Mouse (Mus musculus) limb, embryonic 14.5 days (tissue): ENCODE results near the gene Epha3. TPM values are rescaled to one million over a fixed set of nuclear protein-coding genes. Genes with fewer than 3 reads are reported as not detected.

Experiments
- ATAC-seq: fragments of 200-750 bp; cut with Nextera tagmentation; 2 replicates; pipeline ENCODE4 v1.8.0; 2017; ENCODE audit warnings: low read depth, moderate number of reproducible peaks, moderate TSS enrichment; ENCODE audit not compliant: low FRiP score
- DNase-seq: peaks from one replicate; pipeline ENCODE4 v3.0.0-alpha.2; 2015; ENCODE audit warnings: low spot score
- H3K27ac ChIP-seq: fragments of 300-500 bp; sonication (generic); replicated peaks from 2 replicates; pipeline ENCODE4 v1.5.1; 2014; ENCODE audit warnings: low read depth, mild to moderate bottlenecking, low read length, moderate library complexity, mixed read lengths
- H3K27me3 ChIP-seq: fragments of 300-500 bp; sonication (generic); 2 replicates; pipeline ENCODE4 v1.6.1; 2014; ENCODE audit warnings: low read length, mixed read lengths; ENCODE audit not compliant: control insufficient read depth, insufficient read depth
- H3K36me3 ChIP-seq: fragments of 300-500 bp; sonication (generic); 2 replicates; pipeline ENCODE4 v1.6.1; 2014; ENCODE audit warnings: mild to moderate bottlenecking, low read length, moderate library complexity, mixed read lengths; ENCODE audit not compliant: control insufficient read depth, insufficient read depth
- H3K4me1 ChIP-seq: fragments of 300-500 bp; sonication (generic); 2 replicates; pipeline ENCODE4 v1.6.1; 2014; ENCODE audit warnings: antibody characterized with exemption, low read length, mixed read lengths; ENCODE audit not compliant: control insufficient read depth, insufficient read depth
- H3K4me2 ChIP-seq: fragments of 300-500 bp; sonication (generic); replicated peaks from 2 replicates; pipeline ENCODE4 v1.6.1; 2014; ENCODE audit warnings: low read depth, mild to moderate bottlenecking, low read length, moderate library complexity; ENCODE audit not compliant: severe bottlenecking
- H3K4me3 ChIP-seq: fragments of 300-500 bp; sonication (generic); replicated peaks from 2 replicates; pipeline ENCODE4 v1.5.1; 2014; ENCODE audit warnings: low read length
- H3K9ac ChIP-seq: fragments of 300-500 bp; sonication (generic); 2 replicates; pipeline ENCODE4 v1.6.1; 2014; ENCODE audit warnings: mild to moderate bottlenecking, low read depth, low read length, moderate library complexity; ENCODE audit not compliant: severe bottlenecking
- H3K9me3 ChIP-seq: fragments of 300-500 bp; sonication (generic); 2 replicates; pipeline ENCODE4 v1.6.1; 2016; ENCODE audit warnings: low read length; ENCODE audit not compliant: control insufficient read depth
- POLR2A ChIP-seq: fragments of 200-500 bp; IDR thresholded peaks from 2 replicates; pipeline ENCODE4 v1.8.0; 2012; ENCODE audit warnings: inconsistent platforms, mild to moderate bottlenecking, moderate library complexity, borderline replicate concordance; ENCODE audit not compliant: insufficient read depth, insufficient read length; ENCODE audit errors: extremely low read depth
- WGBS: fragments of 180-500 bp; shearing (Covaris S2); extraction: QIAGEN DNeasy Blood & Tissue Kit; methylation state at CpG from one replicate; pipeline ENCODE4 v1.1.7; 2014; 5-methylcytosine and 5-hydroxymethylcytosine counted together
- polyA plus RNA-seq, 2 experiments: library from polyadenylated mRNA; depleted of rRNA in 1 of 2; stranded (reverse) in 1 of 2; unstranded in 1 of 2; fragments of >200 nt; fragmentation: Nextera tagmentation in 1 of 2; extraction: Ambion mirVana in 1 of 2; gene quantifications; 2 replicates each; pipeline versions ENCODE4 v1.2.1 to v1.2.3; 2012 to 2014

Gene Epha3
- polyA plus RNA-seq, 2 experiments, result 15.7 to 26.6 TPM

DNA sequence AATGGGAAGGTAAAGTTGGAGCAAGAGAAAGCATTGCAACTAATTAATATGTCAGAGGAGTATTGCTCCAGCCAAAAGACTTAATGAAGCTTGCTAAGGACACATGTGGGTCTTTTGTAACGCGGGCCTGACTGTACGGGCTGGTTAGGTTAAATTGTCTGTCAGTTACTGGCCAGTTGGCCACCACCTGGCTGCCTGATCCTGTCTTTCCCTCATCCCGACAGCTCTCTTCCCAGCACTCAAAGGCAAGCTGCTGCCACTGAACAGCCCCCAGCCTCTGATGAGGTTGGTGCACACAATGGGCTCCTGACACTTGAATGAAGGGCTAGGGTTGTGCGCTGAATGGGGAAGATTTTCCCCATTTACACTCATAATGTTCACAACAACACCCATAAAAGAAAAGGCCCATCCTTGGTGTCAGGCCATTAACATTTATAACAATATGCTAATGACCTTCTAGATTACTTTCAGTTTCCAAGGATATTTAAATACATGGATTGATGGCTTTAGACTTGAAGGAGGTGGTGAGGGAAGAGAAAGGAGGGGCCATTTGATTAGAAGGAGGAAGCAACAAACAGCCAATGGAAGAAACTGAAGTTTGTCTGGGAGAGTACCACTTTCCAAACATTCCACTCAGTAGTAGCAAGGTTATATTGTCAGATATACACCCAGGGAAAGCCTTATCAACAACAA, 57.4 kb downstream of the Epha3 start:
- no peak for ATAC-seq
- 0 out of 2 replicates have a peak, but pooled peaks cover 4% of the 10 kb centered on the region for H3K4me1 ChIP-seq

DNA sequence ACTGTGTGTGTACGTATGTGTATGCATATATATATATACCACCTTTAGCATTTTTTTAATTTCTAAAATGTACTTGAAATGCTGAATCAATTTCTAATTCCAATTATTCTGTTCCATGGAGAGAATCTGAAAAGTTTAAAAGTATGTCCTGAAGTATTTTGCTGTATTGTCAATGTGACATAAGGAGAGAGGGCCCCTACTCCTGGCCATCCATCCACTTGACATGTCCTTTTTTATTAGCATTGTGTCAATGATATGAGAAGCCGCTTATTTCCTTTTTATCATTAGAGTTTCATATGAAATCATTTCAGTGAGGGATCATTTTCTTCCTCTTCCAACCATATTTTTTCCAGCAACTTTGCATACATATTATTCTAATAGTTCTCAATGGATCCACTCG, 58.0 kb downstream of the Epha3 start:
- ATAC-seq, result no peak
- TF ChIP-seq POLR2A, result no peak
- no peak overlapping the region for H3K9ac ChIP-seq
- no peak overlapping the region for H3K4me2 ChIP-seq
- no peak overlapping the region for H3K27ac ChIP-seq
- H3K4me1 ChIP-seq, result 0 out of 2 replicates have a peak, but pooled peaks cover 4% of the 10 kb centered on the region
- H3K4me3 ChIP-seq, result no peak overlapping the region
- no peaks in the 10 kb centered on the region for H3K36me3 ChIP-seq
- WGBS, result 87% methylated on average over 3 of the region's 3 CpGs
- no peak for DNase-seq
- H3K9me3 ChIP-seq, result no peaks in the 10 kb centered on the region
- no peaks in the 10 kb centered on the region for H3K27me3 ChIP-seq

More for the DNA sequence above, 57.4 kb downstream of the Epha3 start:
- DNase-seq, result no peak
- H3K9ac ChIP-seq, result no peak overlapping the region
- no peak overlapping the region for H3K4me2 ChIP-seq
- no peak overlapping the region for H3K4me3 ChIP-seq
- WGBS, result 55% methylated on average over 5 of the region's 5 CpGs
- no peaks in the 10 kb centered on the region for H3K9me3 ChIP-seq
- no peaks in the 10 kb centered on the region for H3K27me3 ChIP-seq
- H3K27ac ChIP-seq, result no peak overlapping the region
- TF ChIP-seq POLR2A, result no peak
- H3K36me3 ChIP-seq, result no peaks in the 10 kb centered on the region

DNA sequence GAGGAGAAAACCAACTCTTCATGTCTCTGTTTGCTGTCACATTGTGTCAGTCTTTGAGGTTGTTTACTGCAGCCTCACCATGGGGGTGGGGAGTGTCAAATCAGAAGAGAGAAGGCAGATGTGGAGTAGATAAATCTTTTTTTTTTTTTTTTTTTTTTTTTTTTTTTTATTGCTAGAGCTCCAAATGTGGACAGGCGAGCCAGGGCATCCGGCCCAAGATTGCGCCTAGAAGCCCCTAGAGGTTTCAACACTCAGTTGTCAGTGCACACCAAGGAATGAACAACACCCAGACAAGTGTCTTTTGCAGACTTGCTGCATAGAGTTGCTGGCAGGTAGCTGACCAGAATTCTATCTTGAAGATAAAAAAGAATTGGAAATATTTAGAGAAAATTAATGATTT, 62.5 kb downstream of the Epha3 start:
- 71% methylated on average over 3 of the region's 3 CpGs for WGBS
- Histone ChIP-seq H3K4me3 (no peak overlapping the region), H3K4me2 (no peak overlapping the region), H3K9ac (no peak overlapping the region), H3K27me3 (no peaks in the 10 kb centered on the region), H3K9me3 (no peaks in the 10 kb centered on the region), H3K27ac (no peak overlapping the region), H3K36me3 (no peaks in the 10 kb centered on the region), H3K4me1 (0 out of 2 replicates have a peak, but pooled peaks cover 4% of the 10 kb centered on the region)
- ATAC-seq, result no peak
- DNase-seq, result no peak
- no peak for TF ChIP-seq POLR2A

DNA sequence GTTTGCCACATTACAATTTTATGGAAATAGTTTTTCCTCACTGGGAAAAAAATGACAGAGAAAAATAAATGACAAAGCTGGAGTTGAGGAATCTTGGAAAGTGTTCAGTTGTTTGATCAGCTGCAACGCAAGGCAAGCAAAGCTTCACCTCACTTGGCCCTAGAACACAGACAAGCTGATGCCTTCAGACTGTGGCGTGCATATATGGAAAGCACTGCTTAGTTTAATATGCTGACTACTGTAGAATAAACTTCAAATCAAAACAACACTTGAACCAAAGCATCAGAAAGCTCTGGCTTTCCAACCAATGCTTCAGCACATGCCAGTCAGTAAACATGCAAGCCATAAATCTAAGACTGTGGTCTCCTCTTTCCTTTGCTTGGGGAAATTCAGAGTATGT, 65.6 kb downstream of the Epha3 start:
- no peaks in the 10 kb centered on the region for H3K9me3 ChIP-seq
- no peak for ATAC-seq
- WGBS, result 57% methylated on average over 2 of the region's 2 CpGs
- H3K4me1 ChIP-seq, result peaks cover 8% of the 10 kb centered on the region; the same call in 1 of the 2 replicates
- H3K9ac ChIP-seq, result no peak overlapping the region
- H3K27me3 ChIP-seq, result no peaks in the 10 kb centered on the region
- no peak overlapping the region for H3K4me3 ChIP-seq
- no peak for TF ChIP-seq POLR2A
- H3K4me2 ChIP-seq, result no peak overlapping the region
- H3K36me3 ChIP-seq, result no peaks in the 10 kb centered on the region
- no peak overlapping the region for H3K27ac ChIP-seq
- no peak for DNase-seq

DNA sequence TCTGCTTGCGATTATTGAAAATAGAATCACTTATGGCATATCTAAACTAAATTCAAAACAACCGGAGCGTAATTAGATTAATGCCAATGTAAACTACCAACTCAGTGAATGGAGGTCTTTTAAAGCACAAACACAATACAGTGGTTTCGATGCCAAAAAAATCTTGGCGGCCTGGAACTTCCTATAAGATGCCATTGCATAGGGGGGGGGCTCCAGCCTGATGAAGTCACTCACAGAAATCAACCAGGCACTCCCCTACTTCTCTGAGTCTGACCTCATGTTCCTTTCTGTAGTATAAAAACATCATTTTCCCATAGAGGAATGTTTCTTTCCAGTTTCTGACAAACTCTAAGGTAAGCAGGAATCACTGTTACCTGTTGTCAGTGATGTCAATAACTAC, 69.7 kb downstream of the Epha3 start:
- DNase-seq, result no peak
- Histone ChIP-seq H3K27ac (no peak overlapping the region), H3K9me3 (no peaks in the 10 kb centered on the region), H3K4me1 (peaks cover 9% of the 10 kb centered on the region; the same call in 1 of the 2 replicates), H3K4me3 (no peak overlapping the region), H3K9ac (no peak overlapping the region), H3K4me2 (no peak overlapping the region), H3K36me3 (no peaks in the 10 kb centered on the region), H3K27me3 (no peaks in the 10 kb centered on the region)
- 85% methylated on average over 5 of the region's 5 CpGs for WGBS
- ATAC-seq, result no peak
- TF ChIP-seq POLR2A, result no peak
